Mouse (Mus musculus): ENCODE measurements around the gene Helt.
"Not testable (repeated sequence)": the region's sequence is repeated elsewhere in the genome, so short reads cannot be mapped to it uniquely, and the experiment has no call there.

Gene Helt

GRCm38 (mm10) chr8:46298847-46299246, 4.4 kb upstream of the Helt start:
- DNase-seq (ENCODE audit: extremely low read depth, insufficient read length, low spot score), result no peak

GRCm38 (mm10) chr8:46296551-46296950, 2.1 kb upstream of the Helt start:
- DNase-seq (ENCODE audit: extremely low read depth, insufficient read length, low spot score), result no peak

GRCm38 (mm10) chr8:46295951-46296350, 1.5 kb upstream of the Helt start:
- DNase-seq (ENCODE audit: extremely low read depth, insufficient read length, low spot score), result no peak

- no peak for DNase-seq (ENCODE audit: extremely low read depth, insufficient read length, low spot score)
Measured at GRCm38 (mm10) chr8:46295101-46295534, 647 bp upstream of the Helt start.

- peak; percentile 68 for DNase-seq (ENCODE audit: extremely low read depth, insufficient read length, low spot score)
Measured at GRCm38 (mm10) chr8:46293741-46294151, 725 bp downstream of the Helt start.

GRCm38 (mm10) chr8:46293201-46293600, 1.3 kb downstream of the Helt start:
- no peak for DNase-seq (ENCODE audit: extremely low read depth, insufficient read length, low spot score)

- no peak for DNase-seq (ENCODE audit: extremely low read depth, insufficient read length, low spot score)
Measured at GRCm38 (mm10) chr8:46291931-46292675, 2.4 kb downstream of the Helt start.

GRCm38 (mm10) chr8:46289274-46289673, 5.2 kb downstream of the Helt start:
- no peak for DNase-seq (ENCODE audit: extremely low read depth, insufficient read length, low spot score)

GRCm38 (mm10) chr8:46288021-46288420, 6.5 kb downstream of the Helt start:
- DNase-seq (ENCODE audit: extremely low read depth, insufficient read length, low spot score), result no peak

- no peak for DNase-seq (ENCODE audit: extremely low read depth, insufficient read length, low spot score)
Measured at GRCm38 (mm10) chr8:46285980-46286379, 8.5 kb downstream of the Helt start.

- peak; percentile 31 for DNase-seq (ENCODE audit: extremely low read depth, insufficient read length, low spot score)
Measured at GRCm38 (mm10) chr8:46281536-46281935, 12.9 kb downstream of the Helt start.

- DNase-seq (ENCODE audit: extremely low read depth, insufficient read length, low spot score), result no peak
Measured at GRCm38 (mm10) chr8:46276939-46277338, 17.5 kb downstream of the Helt start.

GRCm38 (mm10) chr8:46270741-46271140, 23.7 kb downstream of the Helt start:
- DNase-seq (ENCODE audit: extremely low read depth, insufficient read length, low spot score), result no peak

GRCm38 (mm10) chr8:46270147-46270546, 24.3 kb downstream of the Helt start:
- DNase-seq (ENCODE audit: extremely low read depth, insufficient read length, low spot score), result no peak

GRCm38 (mm10) chr8:46266801-46267200, 27.7 kb downstream of the Helt start:
- DNase-seq (ENCODE audit: extremely low read depth, insufficient read length, low spot score), result no peak

GRCm38 (mm10) chr8:46264206-46264605, 30.3 kb downstream of the Helt start:
- not testable (repeated sequence) for DNase-seq (ENCODE audit: extremely low read depth, insufficient read length, low spot score)

- DNase-seq (ENCODE audit: extremely low read depth, insufficient read length, low spot score), result no peak
Measured at GRCm38 (mm10) chr8:46257921-46258682, 36.4 kb downstream of the Helt start.

- no peak for DNase-seq (ENCODE audit: extremely low read depth, insufficient read length, low spot score)
Measured at GRCm38 (mm10) chr8:46252456-46252855, 42.0 kb downstream of the Helt start.

- no peak for DNase-seq (ENCODE audit: extremely low read depth, insufficient read length, low spot score)
Measured at GRCm38 (mm10) chr8:46251561-46251960, 42.9 kb downstream of the Helt start.

- no peak for DNase-seq (ENCODE audit: extremely low read depth, insufficient read length, low spot score)
Measured at GRCm38 (mm10) chr8:46246346-46246745, 48.1 kb downstream of the Helt start.

- DNase-seq (ENCODE audit: extremely low read depth, insufficient read length, low spot score), result no peak
Measured at GRCm38 (mm10) chr8:46242946-46243345, 51.5 kb downstream of the Helt start.

Data from 3134 (cell line).